Mouse (Mus musculus) embryonic facial prominence, embryonic 12.5 days (tissue): ENCODE results near the gene Eif4g1. TPM values are rescaled to one million over a fixed set of nuclear protein-coding genes. Genes with fewer than 3 reads are reported as not detected.

Source experiments
- ATAC-seq: fragments of 200-750 bp; cut with Nextera tagmentation; 2 replicates; pipeline ENCODE4 v1.8.0; 2017; ENCODE audit not compliant: insufficient number of reproducible peaks, insufficient read depth, low FRiP score, low TSS enrichment
- H3K27ac ChIP-seq: fragments of 300-500 bp; sonication (generic); 2 replicates; pipeline ENCODE4 v1.5.1; 2016; ENCODE audit warnings: mild to moderate bottlenecking
- H3K27me3 ChIP-seq: fragments of 300-500 bp; sonication (generic); 2 replicates; pipeline ENCODE4 v1.6.1; 2016; ENCODE audit warnings: mild to moderate bottlenecking, moderate library complexity
- H3K36me3 ChIP-seq: fragments of 300-500 bp; sonication (generic); 2 replicates; pipeline ENCODE4 v1.6.1; 2016; ENCODE audit warnings: mild to moderate bottlenecking
- H3K4me1 ChIP-seq: fragments of 300-500 bp; sonication (generic); 2 replicates; pipeline ENCODE4 v1.6.1; 2016
- H3K4me2 ChIP-seq: fragments of 300-500 bp; sonication (generic); replicated peaks from 2 replicates; pipeline ENCODE4 v1.6.1; 2016; ENCODE audit warnings: mild to moderate bottlenecking, moderate library complexity
- H3K4me3 ChIP-seq: fragments of 300-500 bp; sonication (generic); 2 replicates; pipeline ENCODE4 v1.5.1; 2016; ENCODE audit warnings: mild to moderate bottlenecking
- H3K9ac ChIP-seq: fragments of 300-500 bp; sonication (generic); 2 replicates; pipeline ENCODE4 v1.6.1; 2016; ENCODE audit warnings: mild to moderate bottlenecking, moderate library complexity
- H3K9me3 ChIP-seq: fragments of 300-500 bp; sonication (generic); 2 replicates; pipeline ENCODE4 v1.6.1; 2016; ENCODE audit warnings: mild to moderate bottlenecking, moderate library complexity
- WGBS: fragments of 180-500 bp; shearing (Covaris S2); methylation state at CpG from one replicate; pipeline ENCODE4 v1.1.7; 2016; 5-methylcytosine and 5-hydroxymethylcytosine counted together
- polyA plus RNA-seq: library from polyadenylated mRNA; unstranded; fragments of >200 nt; fragmentation: Nextera tagmentation; extraction: Ambion mirVana; gene quantifications from 2 replicates; pipeline ENCODE4 v1.2.1, GENCODE M21; 2016

The Eif4g1 gene
- polyA plus RNA-seq, 1 experiment from 2014 or later, result 218 TPM

GRCm38 (mm10) chr16:20708939-20709734 lies 41.0 kb downstream of the Eif4g1 start:
- 78% methylated on average over 19 of the region's 19 CpGs for WGBS
- peak; percentile 37; the same call in 1 of the 2 replicates for ATAC-seq
- Histone ChIP-seq H3K9me3 (no peaks in the 10 kb centered on the region), H3K27ac (no peak overlapping the region), H3K9ac (no peak overlapping the region), H3K36me3 (peaks cover 69% of the 10 kb centered on the region), H3K4me1 (peaks cover 5% of the 10 kb centered on the region), H3K4me3 (no peak overlapping the region), H3K4me2 (no peak overlapping the region), H3K27me3 (no peaks in the 10 kb centered on the region)

GRCm38 (mm10) chr16:20710370-20710769 lies 42.3 kb downstream of the Eif4g1 start:
- no peak for ATAC-seq
- H3K27me3 ChIP-seq, result no peaks in the 10 kb centered on the region
- no peak overlapping the region for H3K9ac ChIP-seq
- peaks cover 62% of the 10 kb centered on the region for H3K36me3 ChIP-seq
- no peak overlapping the region for H3K4me2 ChIP-seq
- 94% methylated on average over 11 of the region's 11 CpGs for WGBS
- no peaks in the 10 kb centered on the region for H3K9me3 ChIP-seq
- H3K27ac ChIP-seq, result no peak overlapping the region
- H3K4me1 ChIP-seq, result peaks cover 17% of the 10 kb centered on the region
- no peak overlapping the region for H3K4me3 ChIP-seq

GRCm38 (mm10) chr16:20710810-20711209 lies 42.7 kb downstream of the Eif4g1 start:
- no peak overlapping the region for H3K4me2 ChIP-seq
- peaks cover 19% of the 10 kb centered on the region for H3K4me1 ChIP-seq
- ATAC-seq, result no peak
- no peaks in the 10 kb centered on the region for H3K27me3 ChIP-seq
- no peak overlapping the region for H3K4me3 ChIP-seq
- peaks cover 59% of the 10 kb centered on the region for H3K36me3 ChIP-seq
- H3K9me3 ChIP-seq, result no peaks in the 10 kb centered on the region
- H3K27ac ChIP-seq, result no peak overlapping the region
- 85% methylated on average over 4 of the region's 4 CpGs for WGBS
- H3K9ac ChIP-seq, result no peak overlapping the region

- no peak overlapping the region for H3K27ac ChIP-seq
- no peak overlapping the region for H3K4me3 ChIP-seq
- H3K9ac ChIP-seq, result no peak overlapping the region
- H3K4me1 ChIP-seq, result peaks cover 19% of the 10 kb centered on the region
- no peak overlapping the region for H3K4me2 ChIP-seq
- peaks cover 48% of the 10 kb centered on the region for H3K36me3 ChIP-seq
- ATAC-seq, result no peak
- H3K9me3 ChIP-seq, result no peaks in the 10 kb centered on the region
- 85% methylated on average over 9 of the region's 9 CpGs for WGBS
- H3K27me3 ChIP-seq, result no peaks in the 10 kb centered on the region
Measured at GRCm38 (mm10) chr16:20712190-20712589, 44.1 kb downstream of the Eif4g1 start.

GRCm38 (mm10) chr16:20712889-20713288 lies 44.8 kb downstream of the Eif4g1 start:
- H3K4me2 ChIP-seq, result no peak overlapping the region
- no peak overlapping the region for H3K4me3 ChIP-seq
- H3K9me3 ChIP-seq, result no peaks in the 10 kb centered on the region
- peaks cover 41% of the 10 kb centered on the region for H3K36me3 ChIP-seq
- WGBS, result 86% methylated on average over 7 of the region's 7 CpGs
- H3K27me3 ChIP-seq, result no peaks in the 10 kb centered on the region
- no peak overlapping the region for H3K27ac ChIP-seq
- no peak overlapping the region for H3K9ac ChIP-seq
- ATAC-seq, result no peak
- peaks cover 19% of the 10 kb centered on the region for H3K4me1 ChIP-seq

GRCm38 (mm10) chr16:20714307-20715080 lies 46.4 kb downstream of the Eif4g1 start:
- 41% methylated on average over 11 of the region's 11 CpGs for WGBS
- Histone ChIP-seq H3K27me3 (no peaks in the 10 kb centered on the region), H3K36me3 (peaks cover 34% of the 10 kb centered on the region), H3K4me2 (peak overlapping the region; percentile 79), H3K4me1 (peaks cover 26% of the 10 kb centered on the region), H3K9ac (peak overlapping the region; percentile 60; the same call in 1 of the 2 replicates), H3K9me3 (no peaks in the 10 kb centered on the region), H3K4me3 (peak overlapping the region; percentile 58), H3K27ac (no peak overlapping the region)
- ATAC-seq, result no peak

- H3K27me3 ChIP-seq, result no peaks in the 10 kb centered on the region
- no peak overlapping the region for H3K27ac ChIP-seq
- peaks cover 32% of the 10 kb centered on the region for H3K36me3 ChIP-seq
- H3K9ac ChIP-seq, result peak overlapping the region; percentile 60
- peak overlapping the region; percentile 79 for H3K4me2 ChIP-seq
- no peaks in the 10 kb centered on the region for H3K9me3 ChIP-seq
- peaks cover 26% of the 10 kb centered on the region for H3K4me1 ChIP-seq
- WGBS, result 59% methylated on average over 2 of the region's 2 CpGs
- no peak for ATAC-seq
- H3K4me3 ChIP-seq, result peak overlapping the region; percentile 58
Measured at GRCm38 (mm10) chr16:20715161-20715560, 47.0 kb downstream of the Eif4g1 start.

- ATAC-seq, result no peak
- Histone ChIP-seq H3K4me3 (peak overlapping the region; percentile 58), H3K4me1 (peaks cover 26% of the 10 kb centered on the region), H3K27me3 (no peaks in the 10 kb centered on the region), H3K9ac (peak overlapping the region; percentile 60), H3K27ac (peak overlapping the region; percentile 95), H3K4me2 (peak overlapping the region; percentile 79), H3K9me3 (no peaks in the 10 kb centered on the region), H3K36me3 (peaks cover 32% of the 10 kb centered on the region)
- under 1% methylated on average over 12 of the region's 12 CpGs for WGBS
Measured at GRCm38 (mm10) chr16:20715566-20715965, 47.5 kb downstream of the Eif4g1 start.

GRCm38 (mm10) chr16:20715976-20716840 lies 48.1 kb downstream of the Eif4g1 start:
- H3K4me2 ChIP-seq, result peak overlapping the region; percentile 79
- peak overlapping the region; percentile 60 for H3K9ac ChIP-seq
- peak overlapping the region; percentile 58 for H3K4me3 ChIP-seq
- no peaks in the 10 kb centered on the region for H3K9me3 ChIP-seq
- peaks cover 26% of the 10 kb centered on the region for H3K4me1 ChIP-seq
- H3K36me3 ChIP-seq, result peaks cover 28% of the 10 kb centered on the region
- under 1% methylated on average over 65 of the region's 68 CpGs for WGBS
- H3K27me3 ChIP-seq, result no peaks in the 10 kb centered on the region
- H3K27ac ChIP-seq, result peak overlapping the region; percentile 95
- peak; percentile 85 for ATAC-seq

GRCm38 (mm10) chr16:20716841-20717180 lies 48.7 kb downstream of the Eif4g1 start:
- WGBS, result under 1% methylated on average over 8 of the region's 8 CpGs

More at GRCm38 (mm10) chr16:20716841-20717180, 48.7 kb downstream of the Eif4g1 start:
- Histone ChIP-seq H3K9me3 (no peaks in the 10 kb centered on the region), H3K36me3 (peaks cover 27% of the 10 kb centered on the region), H3K4me1 (peaks cover 26% of the 10 kb centered on the region), H3K27ac (peak overlapping the region; percentile 95), H3K4me3 (peak overlapping the region; percentile 58), H3K9ac (peak overlapping the region; percentile 60), H3K27me3 (no peaks in the 10 kb centered on the region), H3K4me2 (peak overlapping the region; percentile 79)
- ATAC-seq, result no peak
